Mouse (Mus musculus) E14TG2a.4 (cell line): ENCODE data around the gene Prdm10.

Experiments
- CTCF ChIP-seq: conservative IDR thresholded peaks from 2 replicates; pipeline ENCODE4 v1.5.1; 2014; ENCODE audit warnings: low read length
- NANOG ChIP-seq: IDR thresholded peaks from 2 replicates; pipeline ENCODE4 v1.6.1; 2014; ENCODE audit warnings: borderline replicate concordance, low read length, mixed read lengths
- POU5F1 ChIP-seq: IDR thresholded peaks from 2 replicates; pipeline ENCODE4 v1.6.1; 2014; ENCODE audit warnings: low read length, borderline replicate concordance

DNA sequence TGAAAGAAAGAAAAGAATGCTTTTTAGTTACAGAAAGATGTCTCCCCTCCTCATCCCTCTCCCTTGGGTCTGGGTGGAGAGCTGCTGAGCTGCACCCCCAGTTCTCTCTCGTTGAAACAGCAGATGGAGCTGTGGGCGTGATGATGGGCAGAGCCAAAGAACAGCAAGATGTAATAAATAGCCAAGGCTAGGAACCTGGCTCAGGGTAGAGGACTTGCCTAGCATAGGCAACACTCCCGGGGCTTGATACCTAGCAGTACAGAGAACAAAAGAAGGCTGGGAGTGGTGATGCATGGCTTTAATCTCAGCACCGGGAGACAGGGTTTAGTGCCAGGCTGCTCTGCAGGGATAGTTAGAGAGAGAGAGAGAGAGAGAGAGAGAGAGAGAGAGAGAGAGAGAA is 50.9 kb downstream of the Prdm10 start:
- no peak for TF ChIP-seq CTCF
- no peak for TF ChIP-seq POU5F1
- no peak for TF ChIP-seq NANOG
